Mouse (Mus musculus) CD4-positive helper T cell, adult 2 months (primary cell): ENCODE data around the gene Nup160.

Experiments
- DNase-seq: peaks from one replicate; pipeline ENCODE4 v3.0.0-alpha.2; 2012; ENCODE audit warnings: low read depth, missing footprints, low spot score

Nup160 gene

DNA sequence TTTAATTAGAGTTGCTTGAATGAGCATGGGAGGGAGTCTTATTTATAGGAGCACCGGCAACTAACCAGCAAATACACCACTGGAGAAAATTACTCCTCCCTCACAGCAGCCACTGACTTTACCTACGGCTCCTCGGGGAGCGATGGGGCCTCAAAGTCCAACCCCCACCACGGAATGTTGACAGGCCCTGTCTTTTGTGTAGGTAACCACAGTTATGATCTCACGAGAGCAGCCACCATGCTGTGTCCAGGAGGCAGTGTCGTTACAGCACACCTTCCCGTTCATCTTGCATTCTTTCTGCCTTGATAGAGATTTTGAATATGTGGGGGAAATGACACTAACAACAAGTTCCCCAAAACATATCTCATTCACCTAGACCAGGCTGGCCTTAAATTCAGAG, at the start of gene Nup160:
TSS of gene Nup160 (plus strand) at position 209 of the 400 bp plus-strand sequence.
- no peak for DNase-seq

DNA sequence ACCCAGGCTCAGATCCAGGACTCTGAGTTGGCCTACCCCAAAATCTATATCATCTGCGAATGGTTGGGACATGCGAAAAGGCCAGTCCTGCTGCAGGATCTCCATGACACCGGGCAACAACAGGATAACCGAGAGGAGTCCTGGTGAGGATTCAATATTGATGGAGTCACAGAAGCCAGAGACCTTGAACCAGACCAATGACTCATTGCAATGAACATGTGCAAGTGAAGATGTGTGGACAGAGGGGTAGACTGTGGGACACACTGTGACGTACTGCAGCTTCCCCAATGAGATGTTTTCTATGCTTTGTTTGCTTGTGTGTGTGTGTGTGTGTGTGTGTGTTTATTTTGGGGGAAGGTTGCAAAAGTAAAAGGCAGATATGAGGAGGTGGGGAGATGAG, 48.8 kb upstream of the Nup160 start:
- no peak for DNase-seq

DNA sequence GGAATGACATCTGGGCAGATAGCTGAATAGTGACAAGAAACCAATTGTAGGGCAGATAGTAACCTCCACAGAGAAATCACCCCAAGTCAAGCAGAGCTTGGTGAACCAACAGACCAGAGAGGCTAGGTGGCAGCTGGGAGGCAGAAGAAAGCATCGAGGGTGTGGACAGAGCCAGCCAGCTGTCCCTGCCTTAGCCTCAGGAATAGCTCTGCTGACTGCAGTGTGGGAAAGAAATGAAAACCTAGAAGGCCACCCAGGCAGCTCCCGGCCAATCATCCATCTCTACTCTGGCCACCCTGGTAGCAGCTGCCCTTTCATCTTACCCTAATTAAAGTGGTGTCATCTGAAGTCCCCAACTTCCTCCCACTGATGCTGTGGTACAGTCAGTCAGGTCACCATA, 47.5 kb upstream of the Nup160 start:
- no peak for DNase-seq

DNA sequence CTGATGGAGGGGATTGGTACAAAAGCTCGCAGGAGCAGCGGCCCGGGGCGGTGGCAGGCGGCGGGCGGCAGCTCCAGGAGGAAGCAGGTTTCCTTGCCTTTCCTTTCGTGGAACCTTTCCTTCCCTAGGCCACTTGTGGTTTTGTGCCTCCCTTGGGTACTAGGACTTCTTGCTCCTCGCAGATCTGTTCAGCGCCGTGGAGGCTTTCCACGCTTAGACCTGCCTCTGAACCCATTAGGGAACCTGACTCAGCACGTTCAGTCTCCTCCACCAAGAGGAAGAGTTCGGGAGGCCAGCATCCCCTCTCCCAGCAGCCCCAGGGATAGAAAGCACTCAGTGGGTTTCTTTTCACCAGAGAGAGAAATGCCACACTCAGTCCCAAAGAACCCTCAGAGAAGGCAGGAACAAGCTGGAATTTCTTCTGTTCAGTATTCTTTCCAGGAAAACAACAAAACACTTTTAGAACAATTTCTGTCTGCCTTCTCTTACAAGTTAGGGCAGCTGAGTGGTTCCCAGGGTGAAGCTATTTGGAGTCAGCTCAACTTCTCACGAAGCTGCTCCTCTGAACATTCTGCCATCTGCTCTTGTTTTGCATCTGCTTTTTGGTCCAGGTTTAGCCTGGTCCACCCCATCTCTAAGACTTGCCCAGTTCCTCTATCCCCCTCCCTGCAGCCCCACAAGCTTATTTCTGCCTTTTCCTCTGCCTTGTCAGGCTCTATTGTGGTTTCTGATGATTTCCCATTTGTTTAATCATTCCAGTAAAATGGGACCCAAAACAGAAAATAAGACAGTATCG, 44.9 kb upstream of the Nup160 start:
- DNase-seq = no peak

GRCm38 (mm10) chr2:90634671-90635070, 42.3 kb upstream of the Nup160 start:
- DNase-seq = no peak

DNA sequence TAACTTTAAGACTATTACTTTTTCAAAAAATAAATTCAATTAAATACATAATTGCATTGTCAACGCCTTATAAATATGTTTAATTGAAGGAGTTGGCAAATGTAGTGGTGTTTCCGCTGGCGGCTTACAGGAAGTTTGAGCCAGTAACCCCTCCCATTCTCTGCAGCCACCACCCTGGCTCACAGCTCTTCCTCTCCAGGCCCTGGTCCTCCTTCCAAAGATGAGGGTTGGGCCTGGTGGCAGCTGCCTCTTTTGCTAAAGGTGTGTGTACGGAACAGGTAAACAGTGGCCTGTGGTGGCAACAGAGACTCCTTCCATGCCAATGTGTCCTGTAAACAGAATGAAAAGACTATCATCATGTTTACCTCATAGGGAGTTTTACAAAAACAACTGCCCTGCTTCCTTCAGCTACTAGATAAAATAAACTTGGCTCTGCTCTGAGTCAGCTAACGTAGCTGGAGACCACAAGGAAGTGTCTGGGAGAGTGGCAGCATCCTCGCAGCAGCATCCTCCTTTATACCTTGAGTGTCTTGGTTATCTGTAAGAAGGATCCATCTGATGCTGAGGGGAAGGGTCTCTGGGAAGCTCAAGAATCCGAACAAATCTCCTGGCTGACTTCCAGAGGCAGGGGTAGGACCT, 41.8 kb upstream of the Nup160 start:
- DNase-seq = peak; percentile 37

DNA sequence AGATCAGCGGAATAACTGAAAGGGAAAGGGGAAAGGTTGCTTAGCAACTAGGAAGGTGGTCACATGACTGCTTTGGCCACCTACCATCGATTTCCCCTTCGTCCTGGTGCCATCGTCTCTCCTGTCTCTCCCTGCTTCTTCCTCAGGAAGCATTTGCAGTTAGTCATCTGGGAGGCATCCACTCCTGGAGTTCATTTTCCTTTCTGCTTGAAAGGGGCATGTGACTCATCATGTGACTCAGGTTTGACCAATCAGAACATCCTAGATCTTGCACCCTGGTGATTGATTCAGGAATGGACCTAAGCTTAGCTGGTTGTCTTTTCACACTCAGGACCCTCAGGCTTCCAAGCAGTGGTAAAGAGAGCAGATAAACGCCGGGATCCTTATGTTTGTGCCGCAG, 40.2 kb upstream of the Nup160 start:
- no peak for DNase-seq

DNA sequence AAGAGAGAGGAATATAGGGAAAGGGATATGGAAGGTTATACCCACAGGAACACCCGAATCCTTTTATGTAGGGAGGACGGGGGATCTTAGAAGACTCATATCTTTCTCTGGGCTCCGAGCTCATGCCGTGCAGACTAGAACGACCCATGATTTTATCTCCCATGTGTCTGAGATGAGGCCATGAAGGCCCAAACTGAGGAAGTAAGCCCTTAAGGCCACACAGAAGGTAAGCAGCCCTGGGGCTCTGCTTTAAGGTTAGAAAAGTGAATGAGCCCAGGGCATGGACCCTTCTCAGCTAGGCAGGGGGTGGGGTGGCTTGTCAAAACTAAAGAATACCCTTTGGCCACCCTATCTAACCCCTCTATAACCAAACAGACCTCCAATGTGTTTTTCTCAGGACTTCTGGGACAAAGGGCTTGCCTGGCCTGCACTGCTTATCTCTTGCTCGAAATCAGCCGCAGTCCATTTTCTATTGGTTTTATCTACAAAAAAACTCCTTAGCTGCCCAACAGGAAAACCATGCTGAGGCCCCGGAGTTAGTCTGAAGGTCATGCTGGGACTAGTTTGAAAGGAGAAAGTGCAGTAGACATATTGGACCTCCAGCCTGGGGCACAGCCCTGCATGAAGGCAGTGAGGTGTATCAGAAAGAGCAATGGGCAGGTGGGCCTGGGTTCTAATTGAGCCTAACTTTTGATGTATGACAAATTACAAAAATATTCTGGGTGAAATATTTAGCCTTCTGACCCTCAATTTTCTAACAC, 37.8 kb upstream of the Nup160 start:
- DNase-seq = no peak

- DNase-seq = no peak
Measured at GRCm38 (mm10) chr2:90639747-90640699, 37.0 kb upstream of the Nup160 start.

GRCm38 (mm10) chr2:90641007-90641709, 35.9 kb upstream of the Nup160 start:
- no peak for DNase-seq

- DNase-seq = no peak
Measured at GRCm38 (mm10) chr2:90641710-90642039, 35.3 kb upstream of the Nup160 start.

- DNase-seq = no peak
Measured at GRCm38 (mm10) chr2:90647084-90647483, 29.9 kb upstream of the Nup160 start.

DNA sequence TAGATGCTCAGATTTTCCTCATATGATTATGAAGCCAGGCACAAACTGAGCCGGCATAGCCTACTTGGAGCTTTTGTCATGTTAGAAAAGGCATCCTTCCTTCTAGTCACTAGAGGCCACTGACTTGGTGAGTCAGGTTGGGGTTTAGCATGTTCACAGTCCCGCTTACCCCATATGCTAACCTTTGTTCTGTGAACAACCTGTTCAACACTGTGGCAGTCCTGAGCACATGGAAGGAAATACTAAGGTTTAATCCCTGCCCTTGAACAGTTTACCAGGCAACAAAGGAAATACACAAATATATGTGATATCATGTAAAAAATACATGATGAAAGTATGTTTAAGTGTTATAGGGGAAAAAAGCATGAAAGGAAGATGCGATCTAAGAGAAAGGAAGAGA, 27.6 kb upstream of the Nup160 start:
- DNase-seq = no peak

- DNase-seq = no peak
Measured at GRCm38 (mm10) chr2:90649965-90650364, 27.1 kb upstream of the Nup160 start.

GRCm38 (mm10) chr2:90652101-90652500, 24.9 kb upstream of the Nup160 start:
- DNase-seq = peak; percentile 6

DNA sequence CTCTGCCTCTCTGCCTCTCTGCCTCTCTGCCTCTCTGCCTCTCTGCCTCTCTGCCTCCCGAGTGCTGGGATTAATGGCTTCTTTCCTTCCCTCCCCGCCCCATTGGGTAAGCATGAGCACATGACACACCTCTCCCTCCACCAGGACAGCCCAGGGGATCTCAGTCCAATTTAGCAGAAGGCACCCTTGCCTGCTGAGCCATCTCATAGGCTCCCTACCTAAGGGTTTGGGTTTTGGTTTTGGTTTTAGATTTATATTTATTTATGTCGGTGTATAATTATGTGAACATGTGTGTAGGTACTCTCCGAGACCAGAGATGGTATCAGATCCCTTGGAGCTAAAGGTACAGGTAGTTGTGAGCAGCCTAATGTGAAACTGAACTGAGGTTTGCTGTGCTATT, 24.0 kb upstream of the Nup160 start:
- DNase-seq = no peak

DNA sequence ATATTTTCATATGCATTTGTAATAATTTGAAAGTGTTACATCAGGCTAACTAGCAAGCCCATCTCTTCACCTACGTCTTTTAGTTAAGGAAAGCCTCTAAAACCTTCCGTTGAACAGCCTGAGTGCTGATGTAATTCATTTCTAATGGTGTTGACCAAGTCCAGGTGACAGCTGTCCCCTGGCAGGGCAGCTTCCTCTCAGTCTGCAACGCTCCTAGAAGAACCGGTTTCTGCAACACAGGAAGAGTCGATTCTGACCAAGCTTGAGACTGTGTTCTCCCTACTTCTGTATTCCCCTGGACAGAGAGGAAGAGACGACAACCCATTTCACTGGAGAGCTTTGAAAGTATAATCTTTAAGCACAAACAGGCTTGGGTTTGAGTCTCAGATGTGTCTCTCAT, 21.6 kb upstream of the Nup160 start:
- DNase-seq = no peak

DNA sequence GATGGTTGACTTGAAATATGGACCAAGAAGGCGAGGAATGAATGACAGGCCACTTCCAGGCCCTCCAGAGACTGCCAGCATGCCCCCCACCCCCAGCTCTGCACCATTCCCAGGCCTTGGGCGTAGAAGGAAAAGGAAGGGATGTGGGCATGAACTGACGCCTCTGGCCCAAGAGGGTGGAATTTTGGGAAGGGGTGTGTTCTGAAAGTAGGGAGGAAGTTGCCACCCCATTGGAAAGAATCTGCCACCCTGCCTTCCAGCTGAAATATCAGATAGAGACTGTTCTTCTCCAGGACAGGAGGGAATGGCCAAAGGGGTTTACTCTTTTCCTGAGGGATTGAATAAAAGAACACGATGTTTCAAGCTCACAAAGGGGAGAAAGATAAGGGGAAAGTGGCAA, 18.4 kb upstream of the Nup160 start:
- DNase-seq = no peak

GRCm38 (mm10) chr2:90659016-90659415, 18.0 kb upstream of the Nup160 start:
- DNase-seq = no peak

DNA sequence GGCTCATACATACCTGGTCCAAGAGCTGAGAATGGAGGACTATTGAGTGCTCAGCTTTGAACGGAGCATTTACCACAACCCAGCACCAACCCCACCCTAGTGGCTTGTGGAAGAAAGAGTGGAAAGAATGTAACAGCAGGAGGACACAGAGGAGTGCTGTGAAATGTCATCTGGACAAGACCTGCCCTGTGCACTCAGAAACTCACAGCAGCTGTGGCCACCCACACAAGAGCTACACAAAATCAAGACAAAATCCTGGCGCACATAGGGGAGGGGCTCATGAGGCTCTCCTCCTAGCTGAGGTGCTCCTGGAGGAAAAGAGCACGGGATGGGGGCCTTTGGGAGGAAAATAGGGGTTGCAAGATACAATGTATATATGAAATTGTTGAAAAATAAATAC, 17.4 kb upstream of the Nup160 start:
- no peak for DNase-seq

GRCm38 (mm10) chr2:90660947-90661346, 16.1 kb upstream of the Nup160 start:
- no peak for DNase-seq
